Mouse (Mus musculus) ES-Bruce4 (cell line): ENCODE data around the gene Glp1r. TPM values are rescaled to one million over a fixed set of nuclear protein-coding genes. Genes with fewer than 3 reads are reported as not detected.

Experiments
- H3K27ac ChIP-seq: 2 replicates; pipeline ENCODE4 v1.5.1; 2012; ENCODE audit warnings: low read length, inconsistent platforms; ENCODE audit not compliant: insufficient read depth
- H3K27me3 ChIP-seq: 2 replicates; pipeline ENCODE4 v1.6.1; 2012; ENCODE audit warnings: mild to moderate bottlenecking, low read length, inconsistent platforms; ENCODE audit not compliant: control insufficient read depth, poor library complexity, insufficient read depth, severe bottlenecking
- H3K36me3 ChIP-seq: 2 replicates; pipeline ENCODE4 v1.6.1; 2012; ENCODE audit warnings: inconsistent platforms, mild to moderate bottlenecking, low read length, moderate library complexity; ENCODE audit not compliant: control insufficient read depth, poor library complexity, insufficient read depth, severe bottlenecking
- H3K4me1 ChIP-seq: one replicate; pipeline ENCODE4 v1.8.1; 2011; ENCODE audit warnings: low read length; ENCODE audit not compliant: control insufficient read depth, insufficient read depth
- H3K4me3 ChIP-seq: 2 replicates; pipeline ENCODE4 v1.5.1; 2011; ENCODE audit warnings: low read depth, mild to moderate bottlenecking, low read length
- H3K9ac ChIP-seq: 2 replicates; pipeline ENCODE4 v1.6.1; 2012; ENCODE audit warnings: low read depth, mild to moderate bottlenecking, inconsistent platforms; ENCODE audit not compliant: poor library complexity, severe bottlenecking
- H3K9me3 ChIP-seq: replicated peaks from 2 replicates; pipeline ENCODE4 v1.6.1; 2012; ENCODE audit warnings: mild to moderate bottlenecking, low read length, inconsistent platforms; ENCODE audit not compliant: control insufficient read depth, poor library complexity, insufficient read depth, severe bottlenecking
- CTCF ChIP-seq: IDR thresholded peaks from one replicate; pipeline ENCODE4 v1.8.1; 2011; ENCODE audit warnings: low read depth, low read length
- EP300 ChIP-seq: IDR thresholded peaks from 2 replicates; pipeline ENCODE4 v1.6.1; 2011; ENCODE audit warnings: low read depth, low read length; ENCODE audit not compliant: insufficient read depth
- POLR2A ChIP-seq: IDR thresholded peaks from one replicate; pipeline ENCODE4 v1.8.1; 2011; ENCODE audit warnings: low read length; ENCODE audit not compliant: insufficient read depth
- polyA plus RNA-seq: library from polyadenylated mRNA; stranded (reverse); fragments of >200 nt; gene quantifications from 2 replicates; pipeline ENCODE4 v1.2.4, GENCODE M21; 2011; ENCODE audit warnings: low read depth; ENCODE audit not compliant: missing spikeins, insufficient read depth, insufficient read length

Gene Glp1r
- polyA plus RNA-seq: 1.9 and 2.2 TPM in 2 replicates

GRCm38 (mm10) chr17:30901627-30902026, at the start of gene Glp1r:
Gene Glp1r (plus strand): TSS chr17:30901817.
- H3K4me1 ChIP-seq: peaks cover 2% of the 10 kb centered on the region
- H3K27ac ChIP-seq: no peak within 1 kb of the TSS
- peak within 1 kb of the TSS; percentile 59 for H3K9ac ChIP-seq
- no peaks in the 10 kb centered on the region for H3K9me3 ChIP-seq
- no peaks in the 10 kb centered on the region for H3K36me3 ChIP-seq
- H3K4me3 ChIP-seq: peak within 1 kb of the TSS; percentile 63
- TF ChIP-seq EP300 (no peak), CTCF (no peak), POLR2A (no peak)
- H3K27me3 ChIP-seq: no peaks in the 10 kb centered on the region

GRCm38 (mm10) chr17:30852345-30852744, 49.3 kb upstream of the Glp1r start:
- no peaks in the 10 kb centered on the region for H3K27me3 ChIP-seq
- no peaks in the 10 kb centered on the region for H3K36me3 ChIP-seq
- no peaks in the 10 kb centered on the region for H3K4me1 ChIP-seq
- H3K9ac ChIP-seq: no peak overlapping the region
- H3K4me3 ChIP-seq: no peak overlapping the region
- no peak overlapping the region for H3K27ac ChIP-seq
- no peaks in the 10 kb centered on the region for H3K9me3 ChIP-seq
- TF ChIP-seq EP300 (no peak), CTCF (peak; percentile 40)

DNA sequence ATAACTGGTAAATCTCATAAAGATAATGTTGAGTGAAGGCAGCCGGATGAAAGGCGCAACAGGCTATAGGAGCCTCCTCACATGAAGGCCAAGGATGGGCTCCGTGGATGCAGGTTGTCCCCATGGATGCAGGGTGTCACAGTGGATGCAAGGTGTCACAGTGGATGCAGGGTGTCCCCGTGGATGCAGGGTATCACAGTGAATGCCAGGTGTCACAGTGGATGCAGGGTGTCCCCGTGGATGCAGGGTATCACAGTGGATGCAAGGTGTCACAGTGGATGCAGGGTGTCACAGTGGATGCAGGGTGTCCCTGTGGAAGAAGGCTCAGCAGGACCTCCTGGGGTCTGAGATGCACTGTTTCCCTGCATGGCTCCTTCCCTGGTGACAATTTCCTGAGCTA, 44.3 kb upstream of the Glp1r start:
- Histone ChIP-seq H3K36me3 (no peaks in the 10 kb centered on the region), H3K4me1 (no peaks in the 10 kb centered on the region), H3K4me3 (no peak overlapping the region), H3K27me3 (no peaks in the 10 kb centered on the region), H3K9me3 (no peaks in the 10 kb centered on the region), H3K27ac (no peak overlapping the region), H3K9ac (no peak overlapping the region)
- no peak for TF ChIP-seq POLR2A
- no peak for TF ChIP-seq EP300
- no peak for TF ChIP-seq CTCF

DNA sequence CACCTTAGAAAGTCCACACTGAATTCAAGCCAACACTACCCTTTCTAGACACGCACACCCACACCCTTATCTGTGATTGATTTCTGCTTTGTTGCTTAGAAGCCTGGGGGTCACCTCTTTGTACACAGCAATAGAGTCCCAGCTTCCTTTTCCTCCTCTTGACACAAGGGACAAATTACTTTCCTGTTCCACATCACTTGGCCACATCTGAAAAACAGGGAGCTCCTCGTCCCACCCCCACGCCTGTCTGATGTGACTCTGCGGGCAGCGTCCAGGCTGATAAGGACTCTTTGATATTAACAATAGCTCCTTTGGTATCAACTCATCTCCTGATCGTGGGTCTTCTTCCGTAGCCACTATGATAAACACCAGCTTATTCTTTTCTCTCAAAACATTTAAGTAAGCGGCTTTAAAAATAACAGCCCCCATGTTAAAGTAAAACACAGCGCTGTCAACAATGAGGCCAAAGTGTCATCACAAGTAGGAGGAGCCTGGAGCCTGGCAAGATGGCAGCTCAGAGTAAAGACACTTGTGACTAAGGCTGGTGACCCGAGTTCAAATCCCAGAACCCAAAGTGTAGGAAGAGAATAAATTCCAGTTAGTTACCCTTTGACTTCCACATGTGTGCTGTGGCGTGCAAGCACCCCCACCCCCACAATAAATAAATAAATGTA, 42.9 kb upstream of the Glp1r start:
- H3K27ac ChIP-seq: no peak overlapping the region
- H3K4me3 ChIP-seq: no peak overlapping the region
- peaks cover 1% of the 10 kb centered on the region for H3K4me1 ChIP-seq
- H3K36me3 ChIP-seq: no peaks in the 10 kb centered on the region
- H3K9me3 ChIP-seq: no peaks in the 10 kb centered on the region
- TF ChIP-seq EP300 (no peak), POLR2A (no peak), CTCF (no peak)
- no peaks in the 10 kb centered on the region for H3K27me3 ChIP-seq
- no peak overlapping the region for H3K9ac ChIP-seq

GRCm38 (mm10) chr17:30859989-30860585, 41.5 kb upstream of the Glp1r start:
- Histone ChIP-seq H3K9me3 (no peaks in the 10 kb centered on the region), H3K9ac (no peak overlapping the region), H3K27me3 (no peaks in the 10 kb centered on the region), H3K36me3 (no peaks in the 10 kb centered on the region), H3K27ac (no peak overlapping the region), H3K4me3 (no peak overlapping the region), H3K4me1 (peaks cover 1% of the 10 kb centered on the region)
- TF ChIP-seq CTCF: no peak
- no peak for TF ChIP-seq POLR2A
- no peak for TF ChIP-seq EP300

DNA sequence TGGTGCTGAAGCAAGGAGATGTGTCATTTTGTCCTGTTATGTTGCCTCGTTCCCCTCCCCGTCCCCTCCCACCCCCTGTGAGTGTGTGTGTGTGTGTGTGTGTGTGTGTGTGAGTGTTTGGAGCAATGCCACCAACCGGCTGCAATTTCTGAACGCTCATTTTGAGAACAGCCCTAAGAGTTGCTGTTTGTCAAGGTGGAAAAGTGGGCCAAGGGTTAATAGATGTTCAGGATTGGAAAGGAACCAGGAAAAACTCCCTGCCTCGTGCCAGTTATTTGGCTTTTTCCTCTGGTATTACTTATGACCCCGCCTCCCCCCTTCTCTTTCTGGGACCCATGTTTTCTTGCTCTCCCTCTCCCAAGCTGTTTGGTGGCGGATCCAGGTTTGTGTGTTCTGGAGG, 41.0 kb upstream of the Glp1r start:
- no peaks in the 10 kb centered on the region for H3K27me3 ChIP-seq
- H3K9me3 ChIP-seq: no peaks in the 10 kb centered on the region
- H3K27ac ChIP-seq: no peak overlapping the region
- H3K9ac ChIP-seq: no peak overlapping the region
- TF ChIP-seq POLR2A (no peak), EP300 (no peak), CTCF (no peak)
- no peak overlapping the region for H3K4me3 ChIP-seq
- peaks cover 1% of the 10 kb centered on the region for H3K4me1 ChIP-seq
- H3K36me3 ChIP-seq: no peaks in the 10 kb centered on the region
